Mouse (Mus musculus): Measurements from ENCODE around the gene Hao2. TPM values are rescaled to one million over a fixed set of nuclear protein-coding genes. Genes with fewer than 3 reads are reported as not detected.
A peak's percentile ranks its signal among the peaks of the same experiment; 100 is the strongest.

Hao2 gene
- polyA plus RNA-seq (2015; fragmentation: Nextera tagmentation; extraction: Ambion mirVana) = 5.0 and 6.5 TPM in 2 replicates

DNA sequence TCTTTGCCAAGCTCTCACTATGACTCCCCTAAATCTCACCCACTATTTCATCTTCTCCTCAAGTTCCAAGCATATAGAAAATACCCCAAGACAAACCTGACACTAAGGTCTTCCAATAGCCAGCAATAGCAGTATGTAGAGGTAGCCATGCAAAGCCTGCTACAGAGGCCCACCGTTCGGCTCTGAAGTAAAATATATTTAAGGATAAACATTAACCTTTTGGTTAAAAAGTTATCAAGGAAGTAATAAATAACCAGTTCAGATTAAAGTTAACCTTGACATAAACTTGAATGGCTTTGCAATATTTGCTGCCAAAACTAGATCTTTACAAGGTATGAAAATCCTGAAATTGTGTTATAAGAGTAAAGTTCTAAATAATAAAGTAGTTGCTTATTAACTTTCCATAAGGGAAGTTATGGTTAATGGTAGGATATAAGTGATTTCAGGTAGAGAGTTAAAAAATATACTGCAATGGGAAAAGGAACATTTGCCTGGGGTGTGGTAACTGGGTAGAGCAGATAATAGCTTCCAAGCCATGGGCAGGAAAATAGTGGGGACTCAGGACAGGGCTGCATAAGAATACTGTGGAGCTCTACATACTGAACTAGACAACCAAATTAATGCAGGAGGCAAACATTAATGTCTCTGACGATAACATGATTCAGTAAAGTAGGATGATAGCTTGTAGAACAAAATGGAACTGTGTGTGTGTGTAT is at the start of gene Hao2:
Gene Hao2, minus strand, starts transcription at position 183 of the 716 bp plus-strand sequence.
- 62% methylated on average over 3 of the region's 3 CpGs for WGBS
- no peaks in the 10 kb centered on the region for H3K36me3 ChIP-seq (ENCODE audit: control insufficient read depth, insufficient read depth, low read length)
- H3K27ac ChIP-seq (ENCODE audit: low read length) = no peak within 1 kb of the TSS
- no peak for ATAC-seq (ENCODE audit: insufficient read depth, low FRiP score)
- H3K9ac ChIP-seq (ENCODE audit: low read length) = no peak within 1 kb of the TSS
- no peak within 1 kb of the TSS for H3K4me3 ChIP-seq (replicated peaks; ENCODE audit: low read length)
- no peak within 1 kb of the TSS for H3K4me2 ChIP-seq (ENCODE audit: low read depth, low read length)
- no peaks in the 10 kb centered on the region for H3K4me1 ChIP-seq (ENCODE audit: control insufficient read depth, insufficient read depth, low read length)
- H3K9me3 ChIP-seq (replicated peaks; ENCODE audit: control insufficient read depth, low read length) = no peaks in the 10 kb centered on the region
- H3K27me3 ChIP-seq (ENCODE audit: control insufficient read depth, insufficient read depth, low read length) = no peaks in the 10 kb centered on the region

DNA sequence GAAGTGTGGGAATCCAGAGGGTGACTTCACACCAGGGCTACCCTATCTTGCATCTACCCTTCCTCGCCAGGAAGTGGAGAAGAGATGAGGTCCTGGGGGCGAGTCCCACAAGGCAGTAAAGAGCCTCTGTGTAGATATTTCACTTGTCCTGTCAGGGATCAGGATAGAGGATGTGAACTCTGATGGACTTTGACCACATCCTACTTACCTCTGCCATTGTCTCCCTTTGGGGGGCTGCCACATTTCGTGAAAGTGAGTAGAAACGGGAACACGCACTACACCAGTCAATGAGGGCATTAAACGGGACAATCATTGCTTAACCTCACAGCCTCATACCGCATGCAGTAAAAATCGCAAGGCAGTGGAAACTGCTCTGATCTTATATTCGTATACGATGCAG is 48.6 kb upstream of the Hao2 start:
- H3K4me2 ChIP-seq (ENCODE audit: low read depth, low read length) = peak overlapping the region; percentile 54
- H3K9me3 ChIP-seq (replicated peaks; ENCODE audit: control insufficient read depth, low read length) = no peaks in the 10 kb centered on the region
- no peaks in the 10 kb centered on the region for H3K4me1 ChIP-seq (ENCODE audit: control insufficient read depth, insufficient read depth, low read length)
- no peak overlapping the region for H3K9ac ChIP-seq (ENCODE audit: low read length)
- H3K36me3 ChIP-seq (ENCODE audit: control insufficient read depth, insufficient read depth, low read length) = no peaks in the 10 kb centered on the region
- ATAC-seq (ENCODE audit: insufficient read depth, low FRiP score) = no peak
- H3K27me3 ChIP-seq (ENCODE audit: control insufficient read depth, insufficient read depth, low read length) = no peaks in the 10 kb centered on the region
- peak overlapping the region; percentile 27 for H3K4me3 ChIP-seq (replicated peaks; ENCODE audit: low read length)
- no peak overlapping the region for H3K27ac ChIP-seq (ENCODE audit: low read length)
- WGBS = 42% methylated on average over 10 of the region's 10 CpGs

DNA sequence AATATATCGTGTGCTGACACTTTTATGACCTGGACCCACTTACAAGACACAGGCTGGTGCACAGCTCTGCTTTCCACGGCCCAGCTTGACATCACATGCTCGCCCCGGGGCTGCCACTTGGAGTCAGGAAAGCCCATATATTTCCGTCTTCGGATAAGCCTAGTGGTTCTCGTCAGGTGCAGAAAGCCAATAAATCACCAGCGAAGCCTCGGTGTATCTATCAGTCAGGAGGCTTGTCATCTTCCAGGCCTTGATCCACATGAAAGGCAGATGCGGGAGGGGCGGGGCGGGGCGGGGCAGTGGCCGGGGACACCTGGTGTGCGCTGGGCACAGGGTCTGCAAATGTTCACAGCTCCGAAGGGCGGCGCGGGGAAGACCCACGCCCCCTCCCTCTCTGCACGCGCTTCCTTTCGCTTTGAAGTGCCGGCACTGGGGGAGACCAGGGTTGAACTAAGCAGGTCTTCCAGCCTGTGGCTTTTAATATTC is 48.1 kb upstream of the Hao2 start:
- Histone ChIP-seq H3K9ac (ENCODE audit: low read length) (no peak overlapping the region), H3K27ac (ENCODE audit: low read length) (no peak overlapping the region), H3K4me2 (ENCODE audit: low read depth, low read length) (peak overlapping the region; percentile 54), H3K4me1 (ENCODE audit: control insufficient read depth, insufficient read depth, low read length) (no peaks in the 10 kb centered on the region), H3K4me3 (replicated peaks; ENCODE audit: low read length) (peak overlapping the region; percentile 27), H3K36me3 (ENCODE audit: control insufficient read depth, insufficient read depth, low read length) (no peaks in the 10 kb centered on the region), H3K9me3 (replicated peaks; ENCODE audit: control insufficient read depth, low read length) (no peaks in the 10 kb centered on the region), H3K27me3 (ENCODE audit: control insufficient read depth, insufficient read depth, low read length) (no peaks in the 10 kb centered on the region)
- ATAC-seq (ENCODE audit: insufficient read depth, low FRiP score) = no peak
- 7% methylated on average over 24 of the region's 24 CpGs for WGBS

DNA sequence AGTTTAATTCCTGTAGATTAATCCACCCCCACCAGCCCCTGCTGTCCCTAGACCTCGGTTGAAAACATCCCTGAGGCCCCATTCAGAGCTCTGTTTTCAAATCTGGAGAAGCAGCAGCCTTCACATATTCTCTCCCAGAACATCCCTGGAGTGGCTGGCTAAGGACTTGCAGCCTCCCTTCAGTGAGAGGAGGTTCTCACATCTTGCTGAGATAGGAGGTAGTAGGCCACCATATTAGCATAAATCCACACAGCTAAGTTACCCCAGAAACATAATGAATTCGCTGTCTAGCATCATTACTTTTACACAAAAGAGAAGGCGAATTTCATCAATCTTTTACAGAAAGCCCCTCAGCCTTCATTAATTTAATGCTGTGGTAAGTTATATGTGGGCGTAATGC is 47.2 kb upstream of the Hao2 start:
- H3K4me2 ChIP-seq (ENCODE audit: low read depth, low read length) = no peak overlapping the region
- no peak overlapping the region for H3K27ac ChIP-seq (ENCODE audit: low read length)
- H3K36me3 ChIP-seq (ENCODE audit: control insufficient read depth, insufficient read depth, low read length) = no peaks in the 10 kb centered on the region
- WGBS = 76% methylated on average over 4 of the region's 4 CpGs
- no peak overlapping the region for H3K9ac ChIP-seq (ENCODE audit: low read length)
- no peaks in the 10 kb centered on the region for H3K27me3 ChIP-seq (ENCODE audit: control insufficient read depth, insufficient read depth, low read length)
- no peak for ATAC-seq (ENCODE audit: insufficient read depth, low FRiP score)
- no peaks in the 10 kb centered on the region for H3K9me3 ChIP-seq (replicated peaks; ENCODE audit: control insufficient read depth, low read length)
- H3K4me1 ChIP-seq (ENCODE audit: control insufficient read depth, insufficient read depth, low read length) = no peaks in the 10 kb centered on the region
- H3K4me3 ChIP-seq (replicated peaks; ENCODE audit: low read length) = no peak overlapping the region

DNA sequence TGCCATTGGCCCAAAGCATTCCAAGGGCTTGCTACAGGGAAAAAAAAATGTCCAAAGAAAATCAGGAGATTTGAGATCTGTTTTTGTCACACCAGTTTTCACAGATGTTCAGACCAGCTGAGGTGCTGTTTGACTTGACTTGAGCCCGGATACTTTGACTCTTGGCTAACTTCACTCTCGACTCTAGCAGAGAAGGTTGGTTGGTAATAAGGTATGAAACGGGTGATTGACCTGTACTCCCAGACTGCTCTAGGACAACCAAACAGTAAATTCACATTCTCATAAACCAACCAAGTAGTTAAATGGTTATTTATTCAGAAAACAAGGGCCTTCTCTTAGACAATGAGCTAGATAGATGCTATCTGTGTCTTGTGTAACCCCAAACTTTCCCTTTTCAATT is 43.4 kb upstream of the Hao2 start:
- H3K4me1 ChIP-seq (ENCODE audit: control insufficient read depth, insufficient read depth, low read length) = no peaks in the 10 kb centered on the region
- H3K36me3 ChIP-seq (ENCODE audit: control insufficient read depth, insufficient read depth, low read length) = no peaks in the 10 kb centered on the region
- no peak overlapping the region for H3K27ac ChIP-seq (ENCODE audit: low read length)
- H3K27me3 ChIP-seq (ENCODE audit: control insufficient read depth, insufficient read depth, low read length) = no peaks in the 10 kb centered on the region
- no peak for ATAC-seq (ENCODE audit: insufficient read depth, low FRiP score)
- 93% methylated on average over 3 of the region's 3 CpGs for WGBS
- H3K9ac ChIP-seq (ENCODE audit: low read length) = no peak overlapping the region
- no peak overlapping the region for H3K4me3 ChIP-seq (replicated peaks; ENCODE audit: low read length)
- no peak overlapping the region for H3K4me2 ChIP-seq (ENCODE audit: low read depth, low read length)
- no peaks in the 10 kb centered on the region for H3K9me3 ChIP-seq (replicated peaks; ENCODE audit: control insufficient read depth, low read length)

DNA sequence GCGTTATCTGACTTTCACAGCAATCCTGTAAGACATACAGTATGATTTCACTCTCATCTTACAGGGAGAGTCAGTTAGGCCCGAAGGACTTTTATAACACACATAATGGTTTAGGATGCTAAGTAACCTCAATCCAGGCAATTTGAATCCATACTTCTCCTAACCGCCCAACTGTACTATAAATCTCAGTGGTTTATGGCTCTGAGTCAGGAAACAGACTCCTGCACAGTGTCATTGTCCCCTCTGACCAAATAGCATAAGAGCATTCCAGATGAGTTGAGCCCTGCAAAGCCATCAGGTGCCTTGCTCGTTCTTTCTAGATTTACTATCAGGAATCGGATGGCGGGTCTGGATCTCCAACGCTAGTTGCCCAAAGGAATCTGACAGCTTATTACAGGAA is 41.6 kb upstream of the Hao2 start:
- Histone ChIP-seq H3K9me3 (replicated peaks; ENCODE audit: control insufficient read depth, low read length) (no peaks in the 10 kb centered on the region), H3K36me3 (ENCODE audit: control insufficient read depth, insufficient read depth, low read length) (no peaks in the 10 kb centered on the region), H3K9ac (ENCODE audit: low read length) (no peak overlapping the region), H3K27ac (ENCODE audit: low read length) (no peak overlapping the region), H3K4me2 (ENCODE audit: low read depth, low read length) (no peak overlapping the region), H3K4me1 (ENCODE audit: control insufficient read depth, insufficient read depth, low read length) (no peaks in the 10 kb centered on the region), H3K27me3 (ENCODE audit: control insufficient read depth, insufficient read depth, low read length) (no peaks in the 10 kb centered on the region), H3K4me3 (replicated peaks; ENCODE audit: low read length) (no peak overlapping the region)
- no peak for ATAC-seq (ENCODE audit: insufficient read depth, low FRiP score)
- 66% methylated on average over 7 of the region's 7 CpGs for WGBS

DNA sequence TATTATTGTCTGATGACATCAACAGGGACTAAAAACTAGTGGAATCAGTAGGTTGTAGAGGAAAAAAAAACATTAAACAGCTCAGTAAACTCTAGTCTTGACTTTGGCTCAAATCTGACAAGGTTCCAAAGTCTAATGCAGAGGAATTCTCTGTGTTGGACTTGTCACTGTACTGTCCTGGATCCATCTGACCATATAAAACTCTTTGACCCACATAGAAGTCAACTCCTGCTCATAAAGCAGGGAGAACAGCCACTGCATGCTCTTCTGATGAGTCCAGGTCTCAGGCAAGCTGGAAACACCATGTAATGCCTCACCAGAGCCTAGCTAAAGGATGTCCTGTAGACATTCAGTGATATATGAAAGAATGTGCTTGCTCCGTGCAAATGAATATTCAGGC is 41.0 kb upstream of the Hao2 start:
- Histone ChIP-seq H3K36me3 (ENCODE audit: control insufficient read depth, insufficient read depth, low read length) (no peaks in the 10 kb centered on the region), H3K4me1 (ENCODE audit: control insufficient read depth, insufficient read depth, low read length) (no peaks in the 10 kb centered on the region), H3K4me2 (ENCODE audit: low read depth, low read length) (no peak overlapping the region), H3K4me3 (replicated peaks; ENCODE audit: low read length) (no peak overlapping the region), H3K9ac (ENCODE audit: low read length) (no peak overlapping the region), H3K9me3 (replicated peaks; ENCODE audit: control insufficient read depth, low read length) (no peaks in the 10 kb centered on the region), H3K27me3 (ENCODE audit: control insufficient read depth, insufficient read depth, low read length) (no peaks in the 10 kb centered on the region), H3K27ac (ENCODE audit: low read length) (no peak overlapping the region)
- WGBS = 65% methylated on average over 1 of the region's 1 CpGs
- no peak for ATAC-seq (ENCODE audit: insufficient read depth, low FRiP score)

DNA sequence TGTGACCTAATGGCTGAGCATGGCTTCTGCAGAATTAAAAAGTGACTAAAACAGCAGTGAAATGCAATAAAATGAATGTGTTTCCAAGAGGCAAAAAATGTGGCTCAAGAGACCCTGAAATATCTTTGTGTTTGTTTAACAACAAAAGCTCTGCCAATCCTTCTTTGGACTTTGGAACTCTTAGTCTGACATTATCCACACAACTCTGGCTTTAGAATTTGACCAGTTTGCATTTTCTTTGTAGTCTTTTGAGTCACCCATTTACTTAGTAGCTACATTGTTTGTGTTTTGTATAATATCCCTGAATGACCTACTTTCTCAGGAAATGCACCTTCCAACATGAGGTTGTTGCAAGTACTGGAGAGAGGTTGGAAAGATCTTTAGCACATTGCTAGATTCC is 39.4 kb upstream of the Hao2 start:
- H3K9me3 ChIP-seq (replicated peaks; ENCODE audit: control insufficient read depth, low read length) = no peaks in the 10 kb centered on the region
- ATAC-seq (ENCODE audit: insufficient read depth, low FRiP score) = peak; percentile 68; the same call in 1 of the 2 replicates
- H3K4me1 ChIP-seq (ENCODE audit: control insufficient read depth, insufficient read depth, low read length) = no peaks in the 10 kb centered on the region
- no peak overlapping the region for H3K9ac ChIP-seq (ENCODE audit: low read length)
- no peaks in the 10 kb centered on the region for H3K36me3 ChIP-seq (ENCODE audit: control insufficient read depth, insufficient read depth, low read length)
- no peak overlapping the region for H3K4me2 ChIP-seq (ENCODE audit: low read depth, low read length)
- H3K27me3 ChIP-seq (ENCODE audit: control insufficient read depth, insufficient read depth, low read length) = no peaks in the 10 kb centered on the region
- H3K27ac ChIP-seq (ENCODE audit: low read length) = no peak overlapping the region; the same call in 1 of the 2 replicates
- no peak overlapping the region for H3K4me3 ChIP-seq (replicated peaks; ENCODE audit: low read length)

DNA sequence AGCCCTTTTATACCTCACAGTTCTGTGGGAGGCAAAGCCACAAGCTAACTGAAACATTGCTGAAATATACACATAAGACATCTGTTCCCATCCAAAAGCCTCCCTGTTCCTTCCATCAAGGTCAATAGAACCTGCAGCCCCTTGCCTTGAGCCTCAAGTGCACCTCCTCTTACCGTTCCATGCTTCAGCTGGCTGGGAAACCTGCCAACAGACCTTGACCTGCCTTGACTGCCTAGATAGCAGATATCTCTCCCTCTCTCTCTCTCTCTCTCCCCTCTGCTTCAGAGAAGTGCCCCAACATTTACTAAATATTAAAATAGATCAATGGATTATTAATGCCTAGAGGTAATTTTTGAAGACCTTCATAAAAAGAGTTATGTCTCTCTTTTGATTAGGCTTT is 38.8 kb upstream of the Hao2 start:
- Histone ChIP-seq H3K27ac (ENCODE audit: low read length) (no peak overlapping the region), H3K9ac (ENCODE audit: low read length) (no peak overlapping the region), H3K9me3 (replicated peaks; ENCODE audit: control insufficient read depth, low read length) (no peaks in the 10 kb centered on the region), H3K36me3 (ENCODE audit: control insufficient read depth, insufficient read depth, low read length) (no peaks in the 10 kb centered on the region), H3K4me3 (replicated peaks; ENCODE audit: low read length) (no peak overlapping the region), H3K27me3 (ENCODE audit: control insufficient read depth, insufficient read depth, low read length) (no peaks in the 10 kb centered on the region), H3K4me1 (ENCODE audit: control insufficient read depth, insufficient read depth, low read length) (no peaks in the 10 kb centered on the region), H3K4me2 (ENCODE audit: low read depth, low read length) (no peak overlapping the region)
- ATAC-seq (ENCODE audit: insufficient read depth, low FRiP score) = peak; percentile 36; the same call in 1 of the 2 replicates
- 25% methylated on average over 1 of the region's 1 CpGs for WGBS

All from stomach, embryonic 16.5 days (tissue).